Mouse (Mus musculus): ENCODE measurements at regions not wholly inside any gene's neighbourhood (a gene's known extent, or its start where the extent isn't known, plus 50 kb on each side); places are given as distances from the start of the nearest gene placed in this dataset.

DNA sequence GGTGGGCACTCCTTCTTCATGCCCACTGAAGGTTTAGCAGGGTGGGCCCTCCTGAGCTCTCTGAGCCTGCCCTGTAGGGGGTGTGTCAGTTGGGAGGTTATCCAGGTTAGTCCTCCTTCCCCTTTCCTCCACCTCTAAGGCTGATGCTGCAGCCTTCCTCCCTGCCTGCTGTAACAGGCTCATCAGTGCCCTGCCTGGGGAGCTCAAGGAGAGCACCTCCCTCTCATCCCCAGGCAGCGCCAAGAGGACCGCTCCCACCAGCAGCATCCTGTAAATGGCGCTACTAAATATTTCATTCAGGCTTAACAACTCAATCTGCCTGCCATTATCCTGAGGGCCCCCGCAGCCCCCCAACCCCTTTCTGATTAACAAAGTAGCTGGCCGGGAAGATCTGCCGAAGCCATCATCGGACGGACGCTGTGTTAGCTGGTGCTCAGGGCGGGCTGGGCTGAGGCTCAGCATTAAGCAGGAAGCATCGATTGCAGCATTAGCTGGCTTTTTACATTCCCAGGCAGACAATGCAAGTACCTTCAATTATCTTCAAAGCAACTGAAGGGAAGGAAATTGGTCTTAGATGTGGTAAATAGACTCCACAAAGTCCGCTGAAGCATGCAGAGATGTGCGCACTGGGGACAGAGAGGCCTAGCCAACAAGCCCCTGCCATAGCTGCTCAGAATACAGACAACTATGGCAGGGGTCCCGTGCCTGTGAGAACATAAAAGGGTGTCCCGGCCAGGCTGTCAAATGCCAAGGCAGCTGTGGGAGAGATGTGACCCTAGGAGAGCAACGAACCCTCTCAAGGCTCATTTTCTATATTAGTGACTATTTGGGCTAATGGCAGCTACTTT is 296.3 kb upstream of the Gm4791 start:
- ATAC-seq (ENCODE audit: extremely low read depth, insufficient number of reproducible peaks, low FRiP score, poor library complexity, severe bottlenecking), result no peak
- Histone ChIP-seq H3K9me3 (replicated peaks) (peaks cover 22% of the 10 kb centered on the region), H3K4me3 (ENCODE audit: low read depth, low read length) (no peak overlapping the region), H3K4me1 (ENCODE audit: insufficient read depth, low read depth, low read length) (no peaks in the 10 kb centered on the region), H3K36me3 (replicated peaks) (no peaks in the 10 kb centered on the region), H3K27me3 (ENCODE audit: insufficient read depth, low read length) (no peaks in the 10 kb centered on the region)
- TF ChIP-seq POLR2AphosphoS5 (IDR thresholded peaks at IDR 0.05; ENCODE audit: insufficient replicate concordance, low read depth, low read length) (no peak), GATA1 (IDR thresholded peaks at IDR 0.05; ENCODE audit: borderline replicate concordance, low read length) (no peak), CTCF (IDR thresholded peaks at IDR 0.05; ENCODE audit: low read depth, low read length) (no peak), TAL1 (conservative IDR thresholded peaks at IDR 0.05; ENCODE audit: low read depth, low read length) (no peak), GATA2 (IDR thresholded peaks at IDR 0.05; ENCODE audit: borderline replicate concordance, low read depth, low read length) (no peak)
- DNase-seq (ENCODE audit: low spot score), result no peak

DNA sequence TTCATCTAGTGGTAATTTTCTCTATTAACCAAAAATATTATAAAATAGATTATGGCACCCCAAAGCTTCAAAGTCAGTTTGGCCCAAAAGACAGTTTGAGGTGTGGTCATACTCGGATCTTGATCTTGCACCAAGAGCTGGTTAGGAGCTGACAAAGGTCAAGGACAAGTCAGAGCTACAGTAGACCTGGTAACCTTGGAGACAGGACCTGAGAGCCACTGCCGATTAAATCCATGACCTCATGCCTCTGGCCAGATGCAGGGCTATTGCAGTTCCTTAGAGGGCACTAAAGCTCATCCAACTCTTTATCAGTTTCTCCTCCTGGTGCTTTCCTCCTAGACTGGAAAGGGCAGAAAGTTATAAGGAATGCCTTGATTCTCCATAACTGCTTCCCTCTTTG is 302.4 kb upstream of the Gm4791 start:
- Histone ChIP-seq H3K4me3 (ENCODE audit: low read depth, low read length) (no peak overlapping the region), H3K9me3 (replicated peaks) (peaks cover 5% of the 10 kb centered on the region; the same call in 1 of the 2 replicates), H3K36me3 (replicated peaks) (no peaks in the 10 kb centered on the region), H3K27me3 (ENCODE audit: insufficient read depth, low read length) (no peaks in the 10 kb centered on the region), H3K4me1 (ENCODE audit: insufficient read depth, low read depth, low read length) (no peaks in the 10 kb centered on the region)
- ATAC-seq (ENCODE audit: extremely low read depth, insufficient number of reproducible peaks, low FRiP score, poor library complexity, severe bottlenecking) (no peak), DNase-seq (ENCODE audit: low spot score) (no peak)
- no peak for TF ChIP-seq POLR2AphosphoS5 (IDR thresholded peaks at IDR 0.05; ENCODE audit: insufficient replicate concordance, low read depth, low read length)
- no peak for TF ChIP-seq GATA2 (IDR thresholded peaks at IDR 0.05; ENCODE audit: borderline replicate concordance, low read depth, low read length)
- TF ChIP-seq CTCF (IDR thresholded peaks at IDR 0.05; ENCODE audit: low read depth, low read length), result no peak
- TF ChIP-seq TAL1 (conservative IDR thresholded peaks at IDR 0.05; ENCODE audit: low read depth, low read length), result no peak
- no peak for TF ChIP-seq GATA1 (IDR thresholded peaks at IDR 0.05; ENCODE audit: borderline replicate concordance, low read length)

DNA sequence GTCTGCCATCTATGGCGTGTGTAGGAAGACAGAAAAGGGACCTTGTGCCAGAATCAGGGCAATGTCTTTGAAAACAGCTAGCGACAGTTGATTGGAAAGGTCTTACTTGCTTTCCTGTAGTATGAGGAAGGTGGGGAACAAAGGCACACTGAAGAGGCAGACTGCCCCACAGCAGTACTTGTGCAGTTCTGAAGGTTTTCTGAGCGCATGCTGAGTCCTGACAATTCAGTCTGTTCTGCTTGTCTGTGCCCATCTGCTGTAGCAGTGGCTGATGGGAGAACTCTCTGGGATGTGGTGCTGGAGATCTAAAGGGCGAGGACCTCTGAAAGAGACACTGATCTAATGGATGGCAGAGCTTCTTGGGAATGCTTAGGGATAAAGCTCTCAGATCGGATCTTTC is 309.2 kb upstream of the Gm4791 start:
- Histone ChIP-seq H3K27me3 (ENCODE audit: insufficient read depth, low read length) (no peaks in the 10 kb centered on the region), H3K9me3 (replicated peaks) (peaks cover 40% of the 10 kb centered on the region), H3K4me3 (ENCODE audit: low read depth, low read length) (no peak overlapping the region), H3K36me3 (replicated peaks) (no peaks in the 10 kb centered on the region), H3K4me1 (ENCODE audit: insufficient read depth, low read depth, low read length) (no peaks in the 10 kb centered on the region)
- DNase-seq (ENCODE audit: low spot score) (no peak), ATAC-seq (ENCODE audit: extremely low read depth, insufficient number of reproducible peaks, low FRiP score, poor library complexity, severe bottlenecking) (no peak)
- TF ChIP-seq GATA2 (IDR thresholded peaks at IDR 0.05; ENCODE audit: borderline replicate concordance, low read depth, low read length) (no peak), POLR2AphosphoS5 (IDR thresholded peaks at IDR 0.05; ENCODE audit: insufficient replicate concordance, low read depth, low read length) (no peak), TAL1 (conservative IDR thresholded peaks at IDR 0.05; ENCODE audit: low read depth, low read length) (no peak), CTCF (IDR thresholded peaks at IDR 0.05; ENCODE audit: low read depth, low read length) (no peak), GATA1 (IDR thresholded peaks at IDR 0.05; ENCODE audit: borderline replicate concordance, low read length) (no peak)

DNA sequence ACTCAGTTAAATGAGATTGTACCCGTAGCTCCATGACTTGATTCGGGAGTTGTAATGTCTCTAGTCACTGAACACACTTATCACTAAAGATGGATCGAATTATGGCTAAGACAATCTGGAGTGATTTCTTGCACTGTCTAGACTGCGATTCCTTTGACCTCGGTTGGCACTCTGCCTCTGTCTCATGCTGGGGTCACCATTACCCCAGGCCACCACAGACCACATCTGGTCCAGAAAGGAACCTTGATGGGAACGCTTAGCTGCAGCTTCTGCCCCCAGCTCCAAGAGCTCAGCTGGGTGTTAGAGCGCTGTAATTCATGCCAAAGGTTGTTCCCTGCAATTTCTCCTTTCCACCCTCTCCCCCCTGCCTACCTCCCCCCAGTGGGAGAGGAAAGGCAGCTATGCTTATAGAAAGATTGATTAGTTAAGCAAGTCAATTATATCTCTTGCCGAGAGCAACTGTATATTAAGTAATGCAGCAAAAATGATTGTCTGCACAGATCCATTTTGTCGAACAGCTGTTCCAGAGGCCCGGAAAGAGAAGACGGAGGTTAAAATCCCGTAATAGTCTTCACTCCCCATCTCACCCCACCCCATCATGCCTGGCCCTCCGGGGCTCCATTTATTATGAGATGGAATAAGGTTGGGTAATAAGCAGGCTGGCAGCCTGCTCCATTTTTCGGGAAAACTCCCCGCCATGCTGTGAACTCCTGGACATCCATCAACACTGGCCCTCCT is 314.3 kb upstream of the Gm4791 start:
- Histone ChIP-seq H3K36me3 (replicated peaks) (no peaks in the 10 kb centered on the region), H3K27me3 (ENCODE audit: insufficient read depth, low read length) (no peaks in the 10 kb centered on the region), H3K9me3 (replicated peaks) (peaks cover 54% of the 10 kb centered on the region), H3K4me3 (ENCODE audit: low read depth, low read length) (no peak overlapping the region), H3K4me1 (ENCODE audit: insufficient read depth, low read depth, low read length) (no peaks in the 10 kb centered on the region)
- TF ChIP-seq GATA2 (IDR thresholded peaks at IDR 0.05; ENCODE audit: borderline replicate concordance, low read depth, low read length) (no peak), GATA1 (IDR thresholded peaks at IDR 0.05; ENCODE audit: borderline replicate concordance, low read length) (no peak), TAL1 (conservative IDR thresholded peaks at IDR 0.05; ENCODE audit: low read depth, low read length) (no peak), POLR2AphosphoS5 (IDR thresholded peaks at IDR 0.05; ENCODE audit: insufficient replicate concordance, low read depth, low read length) (no peak), CTCF (IDR thresholded peaks at IDR 0.05; ENCODE audit: low read depth, low read length) (no peak)
- no peak for ATAC-seq (ENCODE audit: extremely low read depth, insufficient number of reproducible peaks, low FRiP score, poor library complexity, severe bottlenecking)
- no peak for DNase-seq (ENCODE audit: low spot score)

DNA sequence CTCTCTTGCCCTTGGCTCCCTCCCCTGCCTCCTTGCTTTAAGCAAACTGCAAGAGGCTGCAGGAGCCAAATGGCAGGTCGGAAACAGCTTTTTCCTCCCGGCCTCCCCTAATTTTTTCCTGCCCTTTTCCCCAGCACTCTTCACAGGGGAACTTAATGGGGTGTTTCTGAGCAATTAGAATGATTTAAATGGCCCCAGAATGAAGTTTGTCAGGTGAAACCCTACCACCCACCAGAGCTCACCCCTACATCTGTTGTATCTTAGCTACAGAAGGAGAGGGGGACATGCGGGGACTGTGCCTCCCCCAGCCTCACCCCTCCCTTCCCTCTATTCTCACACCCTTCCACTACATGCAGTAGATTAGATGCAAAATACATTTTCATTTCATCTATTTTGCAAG is 326.5 kb upstream of the Gm4791 start:
- ATAC-seq (ENCODE audit: extremely low read depth, insufficient number of reproducible peaks, low FRiP score, poor library complexity, severe bottlenecking) (no peak), DNase-seq (ENCODE audit: low spot score) (no peak)
- no peak overlapping the region for H3K4me3 ChIP-seq (ENCODE audit: low read depth, low read length)
- TF ChIP-seq GATA2 (IDR thresholded peaks at IDR 0.05; ENCODE audit: borderline replicate concordance, low read depth, low read length) (no peak), GATA1 (IDR thresholded peaks at IDR 0.05; ENCODE audit: borderline replicate concordance, low read length) (no peak)
- H3K4me1 ChIP-seq (ENCODE audit: insufficient read depth, low read depth, low read length), result no peaks in the 10 kb centered on the region
- H3K9me3 ChIP-seq (replicated peaks), result peaks cover 39% of the 10 kb centered on the region
- no peaks in the 10 kb centered on the region for H3K27me3 ChIP-seq (ENCODE audit: insufficient read depth, low read length)
- no peaks in the 10 kb centered on the region for H3K36me3 ChIP-seq (replicated peaks)

DNA sequence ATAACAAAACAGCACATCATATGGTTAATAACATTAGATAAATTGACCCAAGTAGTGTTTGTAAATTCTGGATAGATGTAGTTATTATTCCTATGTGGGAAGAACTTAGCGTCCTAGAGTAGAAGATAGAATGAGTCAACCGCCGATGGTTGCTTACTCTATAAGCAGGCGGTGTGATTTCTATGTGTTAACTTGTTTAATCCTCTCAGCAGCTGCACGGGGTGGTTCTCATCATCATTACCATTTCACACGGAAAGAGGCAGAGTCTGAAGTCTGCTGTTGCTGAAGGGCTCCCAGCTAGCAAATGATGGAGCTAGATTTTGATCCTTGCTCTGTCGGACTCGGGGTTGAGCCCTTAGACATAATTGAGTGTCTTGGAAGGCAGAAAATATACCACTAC is 334.6 kb upstream of the 4931429L15Rik start:
- Histone ChIP-seq H3K36me3 (replicated peaks) (no peaks in the 10 kb centered on the region), H3K4me3 (ENCODE audit: low read depth, low read length) (no peak overlapping the region), H3K4me1 (ENCODE audit: insufficient read depth, low read depth, low read length) (no peaks in the 10 kb centered on the region), H3K9me3 (replicated peaks) (peaks cover 39% of the 10 kb centered on the region), H3K27me3 (ENCODE audit: insufficient read depth, low read length) (no peaks in the 10 kb centered on the region)
- no peak for TF ChIP-seq GATA2 (IDR thresholded peaks at IDR 0.05; ENCODE audit: borderline replicate concordance, low read depth, low read length)
- no peak for TF ChIP-seq GATA1 (IDR thresholded peaks at IDR 0.05; ENCODE audit: borderline replicate concordance, low read length)
- TF ChIP-seq POLR2AphosphoS5 (IDR thresholded peaks at IDR 0.05; ENCODE audit: insufficient replicate concordance, low read depth, low read length), result no peak
- no peak for TF ChIP-seq TAL1 (conservative IDR thresholded peaks at IDR 0.05; ENCODE audit: low read depth, low read length)
- TF ChIP-seq CTCF (IDR thresholded peaks at IDR 0.05; ENCODE audit: low read depth, low read length), result no peak
- no peak for DNase-seq (ENCODE audit: low spot score)
- no peak for ATAC-seq (ENCODE audit: extremely low read depth, insufficient number of reproducible peaks, low FRiP score, poor library complexity, severe bottlenecking)
